Mouse (Mus musculus): ENCODE data around the gene Trim34a. TPM values are rescaled to one million over a fixed set of nuclear protein-coding genes. Genes with fewer than 3 reads are reported as not detected.

Gene Trim34a
- total RNA-seq (2014; rRNA removed): 1.8 and 1.9 TPM in 2 replicates
- 0.77 and 1.1 TPM in 2 replicates for polyA plus RNA-seq (2015; fragmentation: Nextera tagmentation; extraction: Ambion mirVana)

GRCm38 (mm10) chr7:104244287-104245181 lies at the start of gene Trim34a:
TSS of gene Trim34a (plus strand) at chr7:104244457.
- Histone ChIP-seq H3K36me3 (ENCODE audit: insufficient read depth) (no peaks in the 10 kb centered on the region), H3K4me3 (ENCODE audit: low read depth, low read length) (peak within 1 kb of the TSS; percentile 16), H3K9me3 (ENCODE audit: low read length) (no peaks in the 10 kb centered on the region), H3K9ac (no peak within 1 kb of the TSS), H3K27me3 (ENCODE audit: insufficient read depth, low read length) (no peaks in the 10 kb centered on the region), H3K27ac (ENCODE audit: low read depth, low read length) (no peak within 1 kb of the TSS), H3K4me1 (ENCODE audit: insufficient read depth) (no peaks in the 10 kb centered on the region), H3K4me2 (ENCODE audit: low read depth) (peak within 1 kb of the TSS; percentile 4)
- DNase-seq (peak; percentile 22), ATAC-seq (peak; percentile 73)
- WGBS: 8% methylated on average over 13 of the region's 13 CpGs
- TF ChIP-seq CTCF (IDR thresholded peaks at IDR 0.05; ENCODE audit: low read depth): peak; percentile 67

DNA sequence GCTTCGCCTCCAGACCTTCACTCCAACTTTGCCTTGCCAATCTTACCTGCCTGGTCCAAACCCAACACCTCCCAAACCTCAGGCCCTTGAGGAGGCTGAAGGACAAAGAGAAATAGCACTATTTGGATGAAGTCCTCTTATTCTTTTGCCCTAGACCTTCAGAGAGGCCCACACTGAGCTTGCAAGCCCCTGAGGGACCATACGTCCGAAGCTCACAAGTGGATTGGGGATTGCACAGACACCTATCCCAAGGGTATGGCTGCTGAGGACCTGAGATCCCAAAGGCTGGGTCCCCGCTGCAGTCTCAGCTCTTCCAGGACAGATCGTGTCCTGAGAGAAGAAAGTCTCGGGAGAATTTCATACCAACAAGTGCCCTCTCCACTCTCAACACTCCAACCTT lies 48.4 kb upstream of the Trim34a start, which contains the start of gene Olfr649:
Gene Olfr649 (minus strand): TSS at position 101 of the 400 bp plus-strand sequence.
- Histone ChIP-seq H3K9ac (no peak within 1 kb of the TSS), H3K9me3 (ENCODE audit: low read length) (no peaks in the 10 kb centered on the region), H3K36me3 (ENCODE audit: insufficient read depth) (no peaks in the 10 kb centered on the region), H3K4me3 (ENCODE audit: low read depth, low read length) (no peak within 1 kb of the TSS), H3K27me3 (ENCODE audit: insufficient read depth, low read length) (no peaks in the 10 kb centered on the region), H3K27ac (ENCODE audit: low read depth, low read length) (no peak within 1 kb of the TSS), H3K4me2 (ENCODE audit: low read depth) (no peak within 1 kb of the TSS), H3K4me1 (ENCODE audit: insufficient read depth) (no peaks in the 10 kb centered on the region)
- TF ChIP-seq CTCF (IDR thresholded peaks at IDR 0.05; ENCODE audit: low read depth): no peak
- 90% methylated on average over 6 of the region's 6 CpGs for WGBS
- no peak for DNase-seq
- ATAC-seq: no peak

GRCm38 (mm10) chr7:104199822-104200221 lies 44.4 kb upstream of the Trim34a start:
- peak; percentile 75 for TF ChIP-seq CTCF (IDR thresholded peaks at IDR 0.05; ENCODE audit: low read depth)

DNA sequence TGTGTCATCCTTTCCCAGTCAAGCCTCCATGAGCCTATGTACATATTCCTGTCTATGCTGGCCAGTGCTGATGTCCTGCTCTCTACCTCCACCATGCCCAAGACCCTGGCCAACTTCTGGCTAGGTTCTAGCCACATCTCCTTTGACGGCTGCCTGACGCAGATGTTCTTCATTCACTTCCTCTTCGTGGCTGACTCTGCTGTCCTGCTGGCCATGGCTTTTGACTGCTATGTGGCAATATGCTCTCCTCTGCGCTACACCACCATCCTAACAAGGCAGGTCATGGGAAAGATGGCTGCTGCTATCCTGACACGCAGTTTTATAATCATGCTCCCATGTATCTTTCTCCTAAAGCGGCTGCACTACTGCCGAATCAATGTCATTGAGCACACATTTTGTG lies 38.1 kb upstream of the Trim34a start:
- no peaks in the 10 kb centered on the region for H3K9me3 ChIP-seq (ENCODE audit: low read length)
- H3K9ac ChIP-seq: no peak overlapping the region
- no peaks in the 10 kb centered on the region for H3K4me1 ChIP-seq (ENCODE audit: insufficient read depth)
- no peak overlapping the region for H3K27ac ChIP-seq (ENCODE audit: low read depth, low read length)
- ATAC-seq: no peak
- no peak overlapping the region for H3K4me2 ChIP-seq (ENCODE audit: low read depth)
- no peak for TF ChIP-seq CTCF (IDR thresholded peaks at IDR 0.05; ENCODE audit: low read depth)
- DNase-seq: no peak
- H3K4me3 ChIP-seq (ENCODE audit: low read depth, low read length): no peak overlapping the region
- no peaks in the 10 kb centered on the region for H3K36me3 ChIP-seq (ENCODE audit: insufficient read depth)
- no peaks in the 10 kb centered on the region for H3K27me3 ChIP-seq (ENCODE audit: insufficient read depth, low read length)
- 96% methylated on average over 7 of the region's 7 CpGs for WGBS

More at GRCm38 (mm10) chr7:104199822-104200221, 44.4 kb upstream of the Trim34a start:
- Histone ChIP-seq H3K9ac (no peak overlapping the region), H3K36me3 (ENCODE audit: insufficient read depth) (no peaks in the 10 kb centered on the region), H3K27ac (ENCODE audit: low read depth, low read length) (no peak overlapping the region), H3K27me3 (ENCODE audit: insufficient read depth, low read length) (no peaks in the 10 kb centered on the region), H3K9me3 (ENCODE audit: low read length) (no peaks in the 10 kb centered on the region), H3K4me2 (ENCODE audit: low read depth) (no peak overlapping the region), H3K4me1 (ENCODE audit: insufficient read depth) (no peaks in the 10 kb centered on the region), H3K4me3 (ENCODE audit: low read depth, low read length) (no peak overlapping the region)
- 8% methylated on average over 5 of the region's 5 CpGs for WGBS
- DNase-seq: peak; percentile 30
- no peak for ATAC-seq

- DNase-seq: no peak
- Histone ChIP-seq H3K27me3 (ENCODE audit: insufficient read depth, low read length) (no peaks in the 10 kb centered on the region), H3K27ac (ENCODE audit: low read depth, low read length) (no peak overlapping the region), H3K4me2 (ENCODE audit: low read depth) (no peak overlapping the region), H3K9ac (no peak overlapping the region), H3K36me3 (ENCODE audit: insufficient read depth) (no peaks in the 10 kb centered on the region), H3K9me3 (ENCODE audit: low read length) (no peaks in the 10 kb centered on the region), H3K4me3 (ENCODE audit: low read depth, low read length) (no peak overlapping the region), H3K4me1 (ENCODE audit: insufficient read depth) (no peaks in the 10 kb centered on the region)
- no peak for TF ChIP-seq CTCF (IDR thresholded peaks at IDR 0.05; ENCODE audit: low read depth)
- no peak for ATAC-seq
- WGBS: 60% methylated on average over 1 of the region's 1 CpGs
Observed at GRCm38 (mm10) chr7:104216011-104216535, 28.2 kb upstream of the Trim34a start.

- no peaks in the 10 kb centered on the region for H3K9me3 ChIP-seq (ENCODE audit: low read length)
- TF ChIP-seq CTCF (IDR thresholded peaks at IDR 0.05; ENCODE audit: low read depth): no peak
- H3K9ac ChIP-seq: no peak overlapping the region
- H3K27me3 ChIP-seq (ENCODE audit: insufficient read depth, low read length): no peaks in the 10 kb centered on the region
- WGBS: 86% methylated on average over 2 of the region's 2 CpGs
- no peaks in the 10 kb centered on the region for H3K36me3 ChIP-seq (ENCODE audit: insufficient read depth)
- no peak for DNase-seq
- no peaks in the 10 kb centered on the region for H3K4me1 ChIP-seq (ENCODE audit: insufficient read depth)
- H3K4me2 ChIP-seq (ENCODE audit: low read depth): no peak overlapping the region
- H3K27ac ChIP-seq (ENCODE audit: low read depth, low read length): no peak overlapping the region
- no peak for ATAC-seq
- no peak overlapping the region for H3K4me3 ChIP-seq (ENCODE audit: low read depth, low read length)
Observed at GRCm38 (mm10) chr7:104217881-104218280, 26.4 kb upstream of the Trim34a start.
